Mouse (Mus musculus) liver, embryonic 15.5 days (tissue): ENCODE data around the gene Nsmce4a. TPM values are rescaled to one million over a fixed set of nuclear protein-coding genes. Genes with fewer than 3 reads are reported as not detected.
"Not testable (repeated sequence)": the region's sequence is repeated elsewhere in the genome, so short reads cannot be mapped to it uniquely, and the experiment has no call there.

Experiments
- ATAC-seq: fragments of 200-750 bp; cut with Nextera tagmentation; 2 replicates; pipeline ENCODE4 v1.8.0; 2017; ENCODE audit warnings: moderate number of reproducible peaks, mild to moderate bottlenecking, moderate library complexity; ENCODE audit not compliant: insufficient read depth
- H3K27ac ChIP-seq: fragments of 300-500 bp; sonication (generic); replicated peaks from 2 replicates; pipeline ENCODE4 v1.5.1; 2015; ENCODE audit warnings: mild to moderate bottlenecking, inconsistent platforms
- H3K27me3 ChIP-seq: fragments of 300-500 bp; sonication (generic); 2 replicates; pipeline ENCODE4 v1.6.1; 2015; ENCODE audit warnings: mild to moderate bottlenecking, inconsistent platforms
- H3K36me3 ChIP-seq: fragments of 300-500 bp; sonication (generic); replicated peaks from 2 replicates; pipeline ENCODE4 v1.6.1; 2015; ENCODE audit warnings: moderate library complexity, mild to moderate bottlenecking, inconsistent platforms
- H3K4me1 ChIP-seq: fragments of 300-500 bp; sonication (generic); replicated peaks from 2 replicates; pipeline ENCODE4 v1.6.1; 2015; ENCODE audit warnings: inconsistent platforms
- H3K4me2 ChIP-seq: fragments of 300-500 bp; sonication (generic); 2 replicates; pipeline ENCODE4 v1.6.1; 2015; ENCODE audit warnings: moderate library complexity, mild to moderate bottlenecking, inconsistent platforms
- H3K4me3 ChIP-seq: fragments of 300-500 bp; sonication (generic); replicated peaks from 2 replicates; pipeline ENCODE4 v1.5.1; 2015; ENCODE audit warnings: mild to moderate bottlenecking, inconsistent platforms
- H3K9ac ChIP-seq: fragments of 300-500 bp; sonication (generic); 2 replicates; pipeline ENCODE4 v1.6.1; 2015; ENCODE audit warnings: moderate library complexity, mild to moderate bottlenecking, inconsistent platforms
- H3K9me3 ChIP-seq: fragments of 300-500 bp; sonication (generic); replicated peaks from 2 replicates; pipeline ENCODE4 v1.6.1; 2016; ENCODE audit warnings: inconsistent platforms
- WGBS: fragments of 180-500 bp; shearing (Covaris S2); methylation state at CpG from one replicate; pipeline ENCODE4 v1.1.7; 2015; ENCODE audit warnings: mixed read lengths; ENCODE audit not compliant: insufficient replicate concordance; 5-methylcytosine and 5-hydroxymethylcytosine counted together
- polyA plus RNA-seq: library from polyadenylated mRNA; unstranded; fragments of >200 nt; fragmentation: Nextera tagmentation; extraction: Ambion mirVana; gene quantifications from 2 replicates; pipeline ENCODE4 v1.2.1, GENCODE M21; 2015

The Nsmce4a gene
- polyA plus RNA-seq, 1 experiment from 2014 or later = 90.7 TPM

GRCm38 (mm10) chr7:130535174-130535573, 37.7 kb downstream of the Nsmce4a start:
- no peak for ATAC-seq
- Histone ChIP-seq H3K36me3 (peaks cover 95% of the 10 kb centered on the region), H3K4me1 (peaks cover 7% of the 10 kb centered on the region), H3K4me2 (no peak overlapping the region), H3K27ac (no peak overlapping the region), H3K9me3 (no peaks in the 10 kb centered on the region), H3K4me3 (no peak overlapping the region), H3K27me3 (no peaks in the 10 kb centered on the region), H3K9ac (no peak overlapping the region)
- 83% methylated on average over 4 of the region's 4 CpGs for whole genome bisulfite sequencing

- Histone ChIP-seq H3K4me1 (peaks cover 7% of the 10 kb centered on the region), H3K4me2 (no peak overlapping the region), H3K4me3 (no peak overlapping the region), H3K27me3 (no peaks in the 10 kb centered on the region), H3K9ac (no peak overlapping the region), H3K27ac (no peak overlapping the region; the same call in 1 of the 2 replicates), H3K9me3 (no peaks in the 10 kb centered on the region), H3K36me3 (peaks cover 88% of the 10 kb centered on the region)
- ATAC-seq = peak; percentile 72
- WGBS = 29% methylated on average over 24 of the region's 25 CpGs
These were observed 39.3 kb downstream of the Nsmce4a start for GRCm38 (mm10) chr7:130533316-130534260.

GRCm38 (mm10) chr7:130531138-130531537, 41.8 kb downstream of the Nsmce4a start:
- H3K9me3 ChIP-seq, H3K27me3 ChIP-seq, H3K4me3 ChIP-seq, H3K9ac ChIP-seq, H3K27ac ChIP-seq, H3K4me1 ChIP-seq, ATAC-seq, H3K4me2 ChIP-seq: not testable (repeated sequence)
- H3K36me3 ChIP-seq = peaks cover 65% of the 10 kb centered on the region
- WGBS = 92% methylated on average over 15 of the region's 15 CpGs

- H3K4me3 ChIP-seq = no peak overlapping the region
- no peaks in the 10 kb centered on the region for H3K9me3 ChIP-seq
- no peak overlapping the region for H3K27ac ChIP-seq
- no peaks in the 10 kb centered on the region for H3K27me3 ChIP-seq
- 75% methylated on average over 9 of the region's 9 CpGs for WGBS
- no peak overlapping the region for H3K9ac ChIP-seq
- peaks cover 28% of the 10 kb centered on the region for H3K36me3 ChIP-seq
- no peak for ATAC-seq
- H3K4me1 ChIP-seq = no peaks in the 10 kb centered on the region; the same call in 1 of the 2 replicates
- H3K4me2 ChIP-seq = no peak overlapping the region
These were observed 45.6 kb downstream of the Nsmce4a start for GRCm38 (mm10) chr7:130527306-130527705.

- Histone ChIP-seq H3K36me3 (no peaks in the 10 kb centered on the region), H3K4me3 (no peak overlapping the region), H3K9me3 (no peaks in the 10 kb centered on the region), H3K27ac (no peak overlapping the region), H3K9ac (no peak overlapping the region), H3K4me2 (no peak overlapping the region), H3K4me1 (peaks cover 17% of the 10 kb centered on the region), H3K27me3 (no peaks in the 10 kb centered on the region)
- ATAC-seq = no peak
- WGBS = 58% methylated on average over 8 of the region's 8 CpGs
These were observed 49.5 kb downstream of the Nsmce4a start for GRCm38 (mm10) chr7:130523451-130523850.

GRCm38 (mm10) chr7:130520812-130521422, 52.0 kb downstream of the Nsmce4a start:
- Histone ChIP-seq H3K4me1 (peaks cover 32% of the 10 kb centered on the region), H3K27me3 (no peaks in the 10 kb centered on the region), H3K36me3 (no peaks in the 10 kb centered on the region), H3K9me3 (no peaks in the 10 kb centered on the region), H3K27ac (peak overlapping the region; percentile 88), H3K4me2 (peak overlapping the region; percentile 89), H3K4me3 (no peak overlapping the region), H3K9ac (no peak overlapping the region)
- 44% methylated on average over 14 of the region's 14 CpGs for WGBS
- no peak for ATAC-seq

GRCm38 (mm10) chr7:130520049-130520425, 52.9 kb downstream of the Nsmce4a start, which contains the start of gene Ate1:
Gene Ate1, minus strand, starts transcription at chr7:130520369.
- Histone ChIP-seq H3K4me2 (peak within 1 kb of the TSS; percentile 89), H3K9me3 (no peaks in the 10 kb centered on the region), H3K9ac (peak within 1 kb of the TSS; percentile 98), H3K4me1 (peaks cover 32% of the 10 kb centered on the region), H3K36me3 (no peaks in the 10 kb centered on the region), H3K27me3 (no peaks in the 10 kb centered on the region), H3K4me3 (peak within 1 kb of the TSS; percentile 97), H3K27ac (peak within 1 kb of the TSS; percentile 88)
- 21% methylated on average over 20 of the region's 20 CpGs for WGBS
- no peak for ATAC-seq

GRCm38 (mm10) chr7:130519096-130520048, 53.5 kb downstream of the Nsmce4a start:
- H3K9me3 ChIP-seq = no peaks in the 10 kb centered on the region
- H3K36me3 ChIP-seq = 0 out of 2 replicates have a peak, but pooled peaks cover 4% of the 10 kb centered on the region
- peak overlapping the region; percentile 97 for H3K4me3 ChIP-seq
- peak overlapping the region; percentile 98 for H3K9ac ChIP-seq
- no peaks in the 10 kb centered on the region for H3K27me3 ChIP-seq
- H3K4me1 ChIP-seq = peaks cover 32% of the 10 kb centered on the region
- peak; percentile 92 for ATAC-seq
- under 1% methylated on average over 90 of the region's 90 CpGs for WGBS
- peak overlapping the region; percentile 89 for H3K4me2 ChIP-seq
- peak overlapping the region; percentile 88 for H3K27ac ChIP-seq

- no peaks in the 10 kb centered on the region for H3K9me3 ChIP-seq
- H3K27me3 ChIP-seq = no peaks in the 10 kb centered on the region
- H3K4me1 ChIP-seq = peaks cover 32% of the 10 kb centered on the region
- H3K4me3 ChIP-seq = peak overlapping the region; percentile 97
- peak overlapping the region; percentile 88; the same call in 1 of the 2 replicates for H3K27ac ChIP-seq
- peak overlapping the region; percentile 89 for H3K4me2 ChIP-seq
- H3K36me3 ChIP-seq = 0 out of 2 replicates have a peak, but pooled peaks cover 6% of the 10 kb centered on the region
- 27% methylated on average over 26 of the region's 26 CpGs for WGBS
- no peak for ATAC-seq
- H3K9ac ChIP-seq = peak overlapping the region; percentile 98
These were observed 54.5 kb downstream of the Nsmce4a start for GRCm38 (mm10) chr7:130518213-130519095.

GRCm38 (mm10) chr7:130510243-130510642, 62.7 kb downstream of the Nsmce4a start:
- 69% methylated on average over 5 of the region's 5 CpGs for WGBS

More at GRCm38 (mm10) chr7:130510243-130510642, 62.7 kb downstream of the Nsmce4a start:
- H3K27me3 ChIP-seq = no peaks in the 10 kb centered on the region
- H3K4me1 ChIP-seq = no peaks in the 10 kb centered on the region
- H3K9ac ChIP-seq = no peak overlapping the region
- no peaks in the 10 kb centered on the region for H3K9me3 ChIP-seq
- peaks cover 59% of the 10 kb centered on the region for H3K36me3 ChIP-seq
- no peak overlapping the region for H3K4me3 ChIP-seq
- H3K27ac ChIP-seq = no peak overlapping the region
- H3K4me2 ChIP-seq = no peak overlapping the region
- ATAC-seq = no peak
